Mouse (Mus musculus) frontal cortex, postnatal 36 days (tissue): ENCODE data around the gene Serpina9.

ENCODE experiments used
- DNase-seq, 2 experiments: peaks; one replicate each; pipeline ENCODE4 v3.0.0; 2022; ENCODE audit warnings: low spot score in 2 of 2

Serpina9 gene

DNA sequence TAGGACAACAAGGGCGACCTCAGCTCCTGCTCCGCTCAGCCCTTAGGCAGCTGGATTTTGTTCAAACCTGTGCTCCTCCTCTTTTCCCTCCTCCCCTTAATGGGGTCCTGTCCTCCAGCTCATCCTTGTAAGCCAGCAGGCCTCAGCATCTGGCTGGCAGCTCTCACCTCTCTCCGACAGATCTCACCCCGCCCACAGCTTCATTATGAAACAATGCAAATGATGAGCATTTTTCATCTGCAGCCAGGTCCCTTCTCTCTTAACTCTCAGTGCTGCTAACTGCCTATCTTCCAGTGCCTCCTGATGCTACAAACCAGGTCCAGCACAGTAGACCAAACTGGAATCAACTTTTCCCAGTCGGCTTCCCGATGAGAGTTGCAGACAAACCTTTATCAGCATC is at the start of gene Serpina9:
Serpina9 (minus strand) TSS at position 136 of the 400 bp plus-strand sequence.
- DNase-seq, result peak in 1 of 2 experiments; percentile 18

DNA sequence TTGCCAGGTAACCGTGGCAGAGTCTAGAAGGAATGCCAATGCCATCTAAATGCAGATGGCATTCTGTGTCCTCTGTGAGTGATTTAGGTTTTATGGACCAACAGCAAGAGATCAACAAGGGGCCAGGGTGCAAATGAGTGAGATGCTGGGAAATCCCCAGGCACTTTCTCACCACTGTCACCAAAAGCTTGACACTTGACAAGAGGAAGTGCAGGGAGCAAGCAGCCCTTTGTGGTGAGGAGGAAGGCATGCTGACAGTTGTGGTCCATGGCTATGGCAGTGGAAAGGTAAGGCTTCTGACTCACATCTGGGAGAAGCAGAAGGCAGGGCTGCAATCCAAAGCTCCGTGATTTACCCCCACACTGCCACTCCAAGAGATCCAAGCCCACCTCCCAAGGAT is 48.3 kb upstream of the Serpina9 start:
- no peak for DNase-seq

DNA sequence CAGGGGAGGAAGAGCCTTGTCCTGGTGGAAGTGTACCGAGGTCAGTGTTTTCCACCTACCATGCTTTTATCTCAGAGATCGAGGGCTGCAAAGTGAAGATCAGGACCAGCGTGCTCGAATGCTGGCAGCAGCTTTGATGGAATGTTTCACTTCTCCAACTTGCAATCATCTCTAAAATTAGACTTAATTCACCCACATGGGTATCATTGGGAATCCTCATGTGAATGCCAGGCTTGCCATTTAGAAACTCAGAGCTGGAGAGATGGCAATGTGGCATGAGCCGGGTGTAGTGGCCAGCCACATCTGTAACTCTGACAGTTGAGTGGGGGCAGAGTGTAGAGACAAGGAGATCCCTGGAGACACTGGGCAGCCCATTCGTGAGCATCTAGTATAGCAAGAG is 46.6 kb upstream of the Serpina9 start:
- DNase-seq, result peak in 1 of 2 experiments; percentile 46

DNA sequence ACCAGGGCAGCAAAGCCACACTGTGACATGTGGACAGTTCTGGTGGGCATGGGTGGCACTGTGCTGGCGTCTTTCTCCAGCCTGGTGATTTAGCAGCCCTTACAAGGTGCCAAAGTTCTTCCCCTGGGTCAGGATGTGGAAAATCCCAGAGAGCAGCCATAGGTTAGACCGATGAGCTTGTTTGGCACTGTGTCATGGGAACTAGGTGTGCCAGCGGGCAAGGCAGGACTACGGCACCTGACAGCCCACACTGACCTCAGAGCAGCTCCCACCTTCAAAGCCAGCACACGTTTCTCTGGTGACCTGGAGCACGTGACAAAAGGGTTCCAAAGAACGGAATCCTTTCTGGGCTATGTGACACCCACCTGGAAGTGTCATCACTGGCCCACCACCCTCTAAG is 44.0 kb upstream of the Serpina9 start:
- no peak for DNase-seq

DNA sequence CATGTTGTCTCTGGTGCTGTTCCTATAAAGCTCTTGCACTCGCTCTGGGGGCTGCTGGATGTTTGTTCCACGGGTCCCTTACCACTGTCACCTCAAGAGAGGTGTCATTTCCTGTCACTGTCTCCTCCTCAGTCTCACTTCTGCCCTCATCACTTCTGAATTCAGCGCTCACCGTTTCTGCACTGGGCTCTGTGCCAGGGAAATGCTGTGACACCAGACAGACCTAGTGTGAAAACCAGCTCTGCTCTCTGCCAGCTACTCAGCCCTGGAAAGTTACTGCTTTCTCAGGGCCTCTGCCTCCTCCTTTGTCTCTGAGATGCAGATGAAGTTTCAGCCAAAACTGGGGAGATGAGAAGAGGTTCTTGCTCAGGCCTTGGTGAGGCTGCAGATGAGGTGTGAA is 43.5 kb upstream of the Serpina9 start:
- DNase-seq, result peak; percentile 79 to 80

DNA sequence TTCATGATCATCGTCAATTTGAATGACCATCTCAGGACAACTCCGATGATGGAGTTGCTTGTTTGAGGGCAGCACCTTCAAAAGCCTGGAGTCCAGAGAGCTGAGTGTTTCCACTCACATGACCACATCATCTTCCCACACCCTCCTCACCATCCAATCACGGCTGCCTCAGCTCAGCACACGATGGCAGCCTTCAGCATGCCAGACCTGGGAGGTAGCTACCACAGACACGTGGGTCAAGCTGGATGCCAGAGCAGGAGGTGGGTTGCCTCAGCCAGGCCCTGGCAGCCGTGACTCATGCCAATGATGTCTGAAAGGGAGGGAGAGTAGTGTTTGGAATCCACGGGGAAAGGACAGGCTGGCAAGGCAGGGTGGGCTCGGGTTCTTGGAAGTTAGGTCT is 42.2 kb upstream of the Serpina9 start:
- DNase-seq, result no peak

DNA sequence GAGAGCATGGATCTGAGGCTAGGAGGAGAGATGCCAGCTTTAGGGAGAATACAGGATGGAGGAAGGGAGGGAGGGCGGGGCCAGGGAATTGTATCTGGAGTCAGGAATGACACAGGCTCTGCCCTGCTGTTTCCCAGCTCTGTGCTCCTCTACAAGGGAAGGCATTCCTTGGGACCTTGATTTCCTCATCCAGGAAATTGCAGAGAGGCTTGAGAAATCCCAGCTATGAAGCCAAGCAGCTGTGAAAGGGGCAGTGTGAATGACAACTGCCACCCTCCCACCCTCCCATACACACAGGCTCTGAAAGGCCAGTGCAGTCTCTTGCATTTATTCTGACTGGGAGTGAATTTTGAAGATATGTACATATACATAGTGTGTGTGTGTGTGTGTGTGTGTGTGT is 40.4 kb upstream of the Serpina9 start:
- no peak for DNase-seq

DNA sequence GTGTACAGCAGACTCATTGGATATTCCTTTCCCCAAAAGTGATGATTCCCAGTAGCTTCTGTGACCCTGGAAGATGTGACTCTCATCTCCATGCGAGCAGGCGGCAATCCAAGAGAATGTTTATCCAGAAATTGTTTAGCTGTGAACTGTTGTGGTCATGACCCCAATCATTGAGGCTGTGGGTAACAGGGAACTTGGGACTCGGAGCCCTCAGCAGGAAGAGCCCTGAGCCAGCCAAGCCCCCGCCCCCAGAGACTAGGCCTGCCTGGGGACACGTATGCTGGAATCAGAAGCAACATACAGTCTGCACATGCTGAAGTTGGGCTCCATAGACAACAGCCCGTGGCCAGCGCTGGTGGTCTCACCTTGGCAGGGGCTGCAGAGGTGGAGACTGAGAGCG is 32.2 kb upstream of the Serpina9 start:
- DNase-seq, result no peak

DNA sequence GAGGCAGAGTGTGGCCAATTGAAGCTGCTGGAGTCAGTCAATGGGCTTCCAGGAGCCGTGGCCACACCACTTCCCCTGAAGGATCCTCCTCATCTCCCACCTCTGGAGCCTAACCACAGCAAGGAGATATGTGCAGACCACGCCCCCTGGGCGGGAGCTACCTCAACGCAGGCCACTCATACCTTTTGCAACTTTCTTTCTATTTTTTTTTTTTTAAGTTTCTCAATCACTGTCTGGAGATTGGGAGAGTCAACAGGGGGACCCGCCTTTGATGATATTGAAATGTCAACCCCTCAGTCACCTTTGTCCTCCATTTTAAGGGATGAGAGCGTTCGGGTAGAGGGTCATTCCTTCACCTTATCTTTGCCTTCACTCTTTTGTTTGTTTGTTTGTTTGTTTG is 30.8 kb upstream of the Serpina9 start, which contains the start of gene Serpina12:
Serpina12 (minus strand) TSS at position 101 of the 400 bp plus-strand sequence.
- DNase-seq, result no peak

DNA sequence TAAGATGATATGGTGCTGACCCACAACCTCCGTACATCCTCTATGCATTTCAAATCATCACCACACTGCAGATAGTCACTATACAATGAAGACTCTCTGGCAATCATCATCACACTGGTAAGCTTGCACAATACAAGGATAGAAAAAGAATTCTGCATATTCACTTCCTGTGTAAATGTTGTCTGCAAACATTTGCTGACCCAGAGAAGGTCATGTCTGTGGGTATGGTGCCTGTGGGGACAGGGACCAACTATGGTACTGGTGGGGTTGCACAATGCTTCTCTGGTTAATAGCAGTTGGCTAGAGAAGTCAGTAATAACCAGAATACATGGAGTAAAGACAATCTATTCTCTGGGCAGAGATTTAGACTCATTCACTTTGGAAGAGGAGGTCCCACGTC is 29.2 kb upstream of the Serpina9 start:
- DNase-seq, result no peak

DNA sequence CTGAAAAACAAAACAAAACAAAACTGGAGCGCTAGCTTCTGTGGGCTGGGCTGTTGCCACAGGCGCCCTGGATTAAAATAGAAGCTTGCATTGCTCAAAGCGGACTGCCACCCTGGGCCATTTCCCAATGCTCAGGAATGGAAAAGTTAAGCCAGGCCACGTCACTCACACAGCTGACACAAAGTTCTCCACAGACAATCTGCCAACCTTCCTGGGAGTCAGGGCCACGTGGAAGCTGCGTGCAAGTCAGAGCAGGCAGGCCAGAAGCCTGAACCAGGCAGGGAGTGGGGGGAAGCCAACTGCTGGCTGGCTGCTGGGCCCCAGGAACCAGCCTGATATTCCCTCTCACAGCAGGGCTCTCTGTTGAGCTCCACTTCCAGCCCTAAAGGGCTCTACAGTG is 27.8 kb upstream of the Serpina9 start:
- peak in 1 of 2 experiments; percentile 37 for DNase-seq

DNA sequence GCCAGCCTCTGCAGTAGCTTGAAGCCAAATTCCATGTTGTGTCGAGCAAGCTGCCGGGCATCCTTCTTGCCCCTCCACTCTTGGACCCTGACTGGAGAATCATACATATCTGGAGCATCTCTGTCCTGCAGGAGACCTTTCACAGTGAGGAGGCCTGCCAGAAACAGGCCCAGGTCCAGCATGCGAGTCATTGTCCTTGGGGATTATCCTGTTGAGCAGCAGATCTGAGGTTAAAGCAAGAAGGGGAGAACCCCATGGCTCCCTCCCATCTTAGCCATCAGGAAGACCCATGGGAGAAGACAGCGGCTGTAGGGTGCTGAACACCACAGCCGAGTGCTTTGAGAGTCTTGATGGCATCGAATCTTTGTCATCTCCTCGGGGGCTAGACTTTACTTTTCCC is 24.6 kb upstream of the Serpina9 start:
- no peak for DNase-seq

DNA sequence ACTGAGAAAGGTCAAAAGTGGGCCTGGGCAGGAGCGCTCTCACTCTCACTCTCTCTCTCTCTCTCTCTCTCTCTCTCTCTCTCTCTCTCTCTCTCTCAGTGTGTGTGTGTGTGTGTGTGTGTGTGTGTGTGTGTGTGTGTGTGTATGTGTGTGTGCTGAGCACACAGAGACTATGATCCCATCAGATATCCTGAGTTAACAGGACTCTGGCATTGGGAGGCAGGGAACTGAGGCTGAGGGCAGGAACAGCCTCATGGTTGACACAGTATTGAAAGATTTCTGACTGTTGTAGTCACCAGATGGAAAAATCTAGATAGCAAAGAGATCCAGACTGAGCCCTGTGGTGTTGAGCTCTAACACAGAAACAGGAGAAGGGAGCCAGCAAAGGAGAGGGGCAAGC is 20.2 kb upstream of the Serpina9 start:
- no peak for DNase-seq

DNA sequence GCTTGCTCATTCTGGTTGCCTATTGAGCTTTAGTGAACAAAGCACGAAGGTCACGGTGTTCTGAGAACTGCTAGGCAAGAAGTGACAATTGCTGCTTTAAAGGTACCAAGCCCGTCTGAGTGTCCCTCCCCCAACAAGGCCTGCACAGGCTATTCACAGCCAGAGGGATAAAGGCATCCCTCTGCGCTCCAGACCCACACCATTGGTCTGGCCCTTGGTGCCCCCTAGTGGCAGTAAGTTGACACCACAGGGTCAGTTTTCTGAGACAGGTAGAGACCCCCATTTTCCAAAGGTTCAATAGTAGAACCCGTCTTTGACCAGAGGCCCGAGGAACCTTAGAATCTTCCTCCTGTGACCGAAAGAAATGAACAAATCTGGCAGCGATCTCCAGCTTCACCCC is 16.4 kb upstream of the Serpina9 start:
- no peak for DNase-seq

DNA sequence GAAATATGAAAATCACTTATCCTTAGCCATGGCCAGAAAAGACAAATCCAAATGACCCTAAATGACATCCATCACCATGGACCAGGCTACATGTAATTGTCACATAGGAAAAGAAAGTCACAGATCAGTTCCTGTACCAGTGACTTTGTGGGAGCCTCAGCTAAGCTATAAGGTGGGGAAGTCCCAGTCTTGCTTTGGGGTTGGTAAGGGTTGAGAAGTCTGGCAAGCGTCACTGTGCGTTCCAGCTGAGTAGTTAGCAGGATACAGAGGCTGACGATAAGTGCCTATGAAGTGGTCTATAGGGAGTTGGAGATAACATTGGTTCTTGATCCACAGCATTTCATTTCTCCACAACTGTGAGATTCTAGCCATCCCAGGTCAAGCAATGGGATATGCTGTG is 1.7 kb upstream of the Serpina9 start:
- no peak for DNase-seq

DNA sequence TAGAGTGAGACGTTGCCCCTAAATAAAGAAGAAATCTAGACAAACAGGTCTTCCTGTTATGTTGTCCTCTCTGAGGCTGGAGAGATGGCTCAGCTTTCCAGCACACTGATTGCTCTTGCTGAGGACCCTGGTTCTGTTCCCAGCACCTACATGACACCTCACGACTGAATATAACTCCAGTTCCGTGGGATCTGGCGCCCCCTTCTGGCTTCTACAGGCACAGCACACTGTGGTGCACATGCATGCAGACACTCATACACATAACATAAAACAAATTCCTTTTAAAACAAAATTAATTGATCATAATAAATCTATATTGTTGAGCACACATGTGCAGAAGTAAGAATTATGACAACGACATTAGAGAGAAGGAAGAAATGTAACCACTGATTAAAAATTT is 8.9 kb downstream of the Serpina9 start:
- no peak for DNase-seq

DNA sequence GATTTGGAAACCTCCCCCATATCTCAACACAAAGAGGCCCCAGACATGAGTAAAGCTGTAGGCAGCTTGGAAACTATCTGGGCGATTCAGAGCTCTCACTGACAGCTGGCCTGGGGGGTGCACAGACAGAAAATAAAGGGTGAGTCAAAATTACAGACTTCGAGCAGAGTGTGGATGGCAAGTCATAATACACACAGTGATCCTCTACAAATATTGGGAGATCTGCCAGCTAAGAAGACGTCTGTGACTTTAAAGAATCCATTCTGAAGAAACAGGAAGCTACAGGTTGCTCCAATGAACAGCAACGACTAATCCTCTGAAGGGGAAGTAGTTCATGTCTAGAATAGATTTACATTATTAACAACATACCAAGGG is 10.3 kb downstream of the Serpina9 start:
- DNase-seq, result no peak

DNA sequence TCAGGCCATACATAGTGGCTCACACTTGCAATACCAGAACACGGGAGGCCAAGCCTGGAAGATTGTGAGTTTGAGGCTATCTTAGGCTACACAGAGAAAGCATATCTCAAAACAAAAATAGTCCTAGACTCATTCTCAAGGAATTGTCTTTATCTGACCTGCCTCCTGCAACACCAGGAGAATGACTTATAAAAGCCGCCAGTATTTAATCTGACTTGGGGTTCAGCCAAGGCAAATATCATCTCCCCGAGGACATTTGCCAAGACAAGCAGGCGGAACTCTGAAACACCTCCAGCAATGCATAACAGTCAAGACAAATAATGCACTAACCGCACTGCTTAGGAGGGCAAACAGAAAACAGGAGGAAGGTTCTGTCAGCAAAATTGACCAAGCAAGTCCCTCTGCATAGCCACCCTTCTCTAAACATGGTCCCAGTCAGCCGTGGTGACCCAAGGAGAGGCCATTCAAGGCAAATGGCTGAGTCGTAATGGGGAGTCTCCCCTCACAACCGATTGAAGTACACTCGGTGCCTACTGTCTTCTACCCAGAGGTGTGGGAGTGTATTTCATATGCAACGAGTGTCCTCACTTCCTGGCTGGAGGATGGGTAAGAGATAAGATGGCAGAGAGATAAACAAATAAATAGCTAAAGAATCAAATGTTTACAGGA is 10.9 kb downstream of the Serpina9 start:
- no peak for DNase-seq

DNA sequence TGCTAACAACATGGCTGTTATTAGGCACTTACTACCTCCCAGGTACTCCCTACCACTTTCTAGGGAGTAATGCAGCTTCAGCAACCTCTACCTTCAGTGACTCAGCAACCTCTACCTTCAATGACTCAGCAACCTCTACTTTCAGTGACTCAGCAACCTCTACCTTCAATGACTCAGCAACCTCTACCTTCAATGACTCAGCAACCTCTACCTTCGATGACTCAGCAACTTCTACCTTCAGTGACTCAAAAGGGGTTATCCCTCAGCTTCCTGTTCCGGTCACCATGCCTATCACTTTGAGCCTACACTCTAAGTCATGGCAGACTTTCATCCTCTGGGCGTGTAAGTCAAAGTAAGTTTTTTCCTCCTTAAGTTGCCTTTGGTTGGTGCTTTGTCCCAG is 13.0 kb downstream of the Serpina9 start:
- DNase-seq, result no peak

DNA sequence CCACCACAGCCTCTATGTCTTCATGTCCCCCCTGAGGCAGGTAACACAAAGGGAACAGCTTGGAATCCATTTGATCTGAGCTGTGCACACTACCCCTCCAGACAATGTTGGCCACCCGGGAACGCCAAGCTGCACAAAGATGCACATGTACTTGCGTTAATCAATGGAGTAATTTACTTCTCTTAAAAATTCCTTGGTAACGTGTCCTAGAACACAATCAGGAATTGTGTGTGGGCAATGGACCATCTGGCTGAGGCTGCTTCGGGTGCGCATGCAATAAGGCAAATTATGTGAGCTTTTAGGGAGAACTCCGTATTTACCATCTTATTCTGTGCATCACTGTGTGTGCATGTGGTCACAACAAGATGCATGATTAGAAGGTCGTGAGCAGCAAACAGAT is 13.9 kb downstream of the Serpina9 start:
- DNase-seq, result peak in 1 of 2 experiments; percentile 37

DNA sequence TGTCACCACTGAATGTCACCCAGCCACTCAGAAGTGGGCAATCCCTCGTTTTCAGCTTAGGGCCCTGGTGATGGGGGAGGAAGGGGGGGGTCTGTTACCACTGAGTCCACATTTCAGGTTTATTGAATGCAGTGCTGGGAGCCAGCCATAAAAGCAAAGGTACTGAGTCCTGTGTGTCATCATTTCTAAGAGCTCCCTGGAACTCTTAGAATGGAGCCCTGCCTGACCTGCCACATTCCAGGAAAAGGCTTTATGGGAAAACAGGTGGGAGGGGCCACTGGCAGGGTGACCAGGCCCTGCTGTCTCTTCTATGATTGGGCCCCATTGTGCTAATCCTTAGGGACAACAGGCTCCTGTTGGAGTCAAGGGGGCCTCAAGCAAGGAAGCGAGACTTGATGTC is 17.0 kb downstream of the Serpina9 start:
- DNase-seq, result no peak

DNA sequence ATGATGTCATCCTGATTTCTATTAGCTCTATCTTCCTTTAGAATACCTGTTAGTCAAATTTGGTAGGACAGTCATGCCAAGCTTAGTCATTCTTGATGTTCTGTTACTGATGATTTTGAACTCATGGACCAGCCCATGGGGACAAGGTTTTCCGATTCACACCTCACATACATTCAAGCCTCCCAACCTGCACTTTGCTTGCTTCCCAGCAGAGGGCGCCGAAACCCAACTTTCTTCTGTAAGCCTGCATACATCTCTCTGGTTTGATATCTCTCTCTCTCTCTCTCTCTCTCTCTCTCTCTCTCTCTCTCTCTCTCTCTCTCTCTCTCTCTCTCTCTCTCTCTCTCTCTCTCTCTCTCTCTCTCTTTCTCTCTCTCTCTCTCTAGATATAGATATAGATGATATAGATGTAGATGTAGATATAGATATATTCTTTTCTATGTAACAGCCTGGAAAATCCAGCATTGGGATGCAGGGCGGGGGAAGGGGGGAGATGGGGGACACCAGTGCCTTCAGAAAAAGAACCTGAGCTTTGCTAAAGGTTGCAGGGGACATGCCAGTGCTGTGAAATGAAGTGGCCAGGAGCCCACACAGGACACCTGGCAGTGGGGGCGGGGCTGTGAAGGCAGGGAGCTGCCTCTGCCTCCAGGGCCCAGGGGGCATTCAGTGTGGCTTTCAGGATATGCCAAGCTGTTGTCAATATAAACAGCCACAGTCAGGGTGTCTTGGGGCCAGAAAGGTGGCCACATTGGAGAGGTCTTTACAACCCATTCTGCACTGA is 18.1 kb downstream of the Serpina9 start:
- DNase-seq, result peak; percentile 79 to 90

DNA sequence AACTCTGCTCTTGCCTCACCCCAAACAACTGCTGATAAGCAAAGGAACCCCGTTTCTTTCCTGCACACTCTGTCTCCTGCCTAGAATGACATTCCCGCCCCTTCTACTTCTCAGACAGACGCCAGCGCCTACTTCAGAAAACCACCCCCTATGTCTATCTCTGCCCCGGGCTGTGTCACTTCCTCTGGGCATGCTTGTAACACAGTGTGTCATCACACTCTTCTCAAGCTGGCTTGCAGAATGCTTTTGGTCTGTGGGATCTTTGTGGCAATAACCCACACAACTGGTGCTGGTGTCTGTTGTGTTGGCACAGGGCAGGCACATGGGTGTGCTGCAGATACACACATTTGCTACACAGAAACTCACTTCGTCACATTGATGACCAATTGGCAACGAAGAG is 20.6 kb downstream of the Serpina9 start:
- DNase-seq, result peak; percentile 37 to 44
